Mouse (Mus musculus) lung, embryonic 16.5 days (tissue): ENCODE measurements at regions not wholly inside any gene's neighbourhood (a gene's known extent, or its start where the extent isn't known, plus 50 kb on each side); places are given as distances from the start of the nearest gene placed in this dataset.

Source experiments
- ATAC-seq: fragments of 200-750 bp; cut with Nextera tagmentation; 2 replicates; pipeline ENCODE4 v1.8.0; 2017; ENCODE audit warnings: low read depth, mild to moderate bottlenecking, moderate library complexity
- H3K27ac ChIP-seq: fragments of 300-500 bp; sonication (generic); 2 replicates; pipeline ENCODE4 v1.5.1; 2014; ENCODE audit warnings: mild to moderate bottlenecking, control low read depth, low read length
- H3K27me3 ChIP-seq: fragments of 300-500 bp; sonication (generic); 2 replicates; pipeline ENCODE4 v1.6.1; 2014; ENCODE audit warnings: low read depth, low read length, mixed read lengths; ENCODE audit not compliant: control insufficient read depth, insufficient read depth
- H3K36me3 ChIP-seq: fragments of 300-500 bp; sonication (generic); 2 replicates; pipeline ENCODE4 v1.6.1; 2014; ENCODE audit warnings: low read length; ENCODE audit not compliant: control insufficient read depth, insufficient read depth
- H3K4me1 ChIP-seq: fragments of 300-500 bp; sonication (generic); replicated peaks from 2 replicates; pipeline ENCODE4 v1.6.1; 2014; ENCODE audit warnings: low read length, mixed read lengths; ENCODE audit not compliant: control insufficient read depth, insufficient read depth
- H3K4me2 ChIP-seq: fragments of 300-500 bp; sonication (generic); 2 replicates; pipeline ENCODE4 v1.6.1; 2014; ENCODE audit warnings: low read depth, low read length, control low read depth
- H3K4me3 ChIP-seq: fragments of 300-500 bp; sonication (generic); 2 replicates; pipeline ENCODE4 v1.5.1; 2014; ENCODE audit warnings: mild to moderate bottlenecking, low read length, control low read depth
- H3K9ac ChIP-seq: fragments of 300-500 bp; sonication (generic); 2 replicates; pipeline ENCODE4 v1.6.1; 2014; ENCODE audit warnings: low read length, control low read depth
- H3K9me3 ChIP-seq: fragments of 300-500 bp; sonication (generic); 2 replicates; pipeline ENCODE4 v1.6.1; 2016; ENCODE audit warnings: low read length; ENCODE audit not compliant: control insufficient read depth
- WGBS: fragments of 180-500 bp; shearing (Covaris S2); extraction: QIAGEN DNeasy Blood & Tissue Kit; methylation state at CpG from one replicate; pipeline ENCODE4 v1.1.7; 2014; 5-methylcytosine and 5-hydroxymethylcytosine counted together

- Histone ChIP-seq H3K27me3 (no peaks in the 10 kb centered on the region), H3K9ac (no peak overlapping the region), H3K4me1 (no peaks in the 10 kb centered on the region), H3K9me3 (no peaks in the 10 kb centered on the region), H3K27ac (no peak overlapping the region), H3K4me2 (no peak overlapping the region), H3K4me3 (no peak overlapping the region), H3K36me3 (no peaks in the 10 kb centered on the region)
- WGBS, result 72% methylated on average over 13 of the region's 13 CpGs
- ATAC-seq, result no peak
These were observed 277.7 kb upstream of the Nt5e start for GRCm38 (mm10) chr9:88049270-88049669.

- H3K4me2 ChIP-seq, result no peak overlapping the region
- no peak overlapping the region for H3K9ac ChIP-seq
- H3K4me3 ChIP-seq, result no peak overlapping the region
- no peaks in the 10 kb centered on the region for H3K9me3 ChIP-seq
- no peaks in the 10 kb centered on the region for H3K4me1 ChIP-seq
- H3K27ac ChIP-seq, result no peak overlapping the region
- no peaks in the 10 kb centered on the region for H3K36me3 ChIP-seq
- ATAC-seq, result no peak
- WGBS, result 72% methylated on average over 4 of the region's 4 CpGs
- no peaks in the 10 kb centered on the region for H3K27me3 ChIP-seq
These were observed 277.2 kb upstream of the Nt5e start for GRCm38 (mm10) chr9:88049792-88050191.

- ATAC-seq, result peak; percentile 84
- H3K36me3 ChIP-seq, result no peaks in the 10 kb centered on the region
- H3K27ac ChIP-seq, result peak overlapping the region; percentile 48
- peaks cover 3% of the 10 kb centered on the region; the same call in 1 of the 2 replicates for H3K4me1 ChIP-seq
- no peak overlapping the region for H3K4me2 ChIP-seq
- H3K9me3 ChIP-seq, result no peaks in the 10 kb centered on the region
- 32% methylated on average over 4 of the region's 4 CpGs for WGBS
- no peak overlapping the region for H3K4me3 ChIP-seq
- no peak overlapping the region for H3K9ac ChIP-seq
- no peaks in the 10 kb centered on the region for H3K27me3 ChIP-seq
These were observed 268.4 kb upstream of the Nt5e start for GRCm38 (mm10) chr9:88058551-88058950.

GRCm38 (mm10) chr9:88059005-88059404 is 268.0 kb upstream of the Nt5e start:
- Histone ChIP-seq H3K36me3 (no peaks in the 10 kb centered on the region), H3K4me1 (peaks cover 3% of the 10 kb centered on the region; the same call in 1 of the 2 replicates), H3K4me3 (no peak overlapping the region), H3K9ac (no peak overlapping the region), H3K9me3 (no peaks in the 10 kb centered on the region), H3K27ac (peak overlapping the region; percentile 48), H3K27me3 (no peaks in the 10 kb centered on the region), H3K4me2 (no peak overlapping the region)
- ATAC-seq, result peak; percentile 76
- WGBS, result 64% methylated on average over 3 of the region's 3 CpGs

- H3K36me3 ChIP-seq, result no peaks in the 10 kb centered on the region
- H3K9ac ChIP-seq, result no peak overlapping the region
- ATAC-seq, result no peak
- H3K27ac ChIP-seq, result no peak overlapping the region
- no peaks in the 10 kb centered on the region; the same call in 1 of the 2 replicates for H3K4me1 ChIP-seq
- H3K9me3 ChIP-seq, result no peaks in the 10 kb centered on the region
- no peak overlapping the region for H3K4me2 ChIP-seq
- no peaks in the 10 kb centered on the region for H3K27me3 ChIP-seq
- H3K4me3 ChIP-seq, result no peak overlapping the region
- WGBS, result 67% methylated on average over 3 of the region's 3 CpGs
These were observed 262.9 kb upstream of the Nt5e start for GRCm38 (mm10) chr9:88063973-88064676.

- Histone ChIP-seq H3K27ac (no peak overlapping the region), H3K36me3 (no peaks in the 10 kb centered on the region), H3K9ac (no peak overlapping the region), H3K4me1 (no peaks in the 10 kb centered on the region; the same call in 1 of the 2 replicates), H3K9me3 (no peaks in the 10 kb centered on the region), H3K27me3 (no peaks in the 10 kb centered on the region), H3K4me2 (no peak overlapping the region), H3K4me3 (no peak overlapping the region)
- WGBS, result 62% methylated on average over 4 of the region's 4 CpGs
- ATAC-seq, result no peak
These were observed 261.9 kb upstream of the Nt5e start for GRCm38 (mm10) chr9:88065057-88065456.

- no peaks in the 10 kb centered on the region for H3K9me3 ChIP-seq
- H3K27ac ChIP-seq, result no peak overlapping the region
- H3K4me1 ChIP-seq, result no peaks in the 10 kb centered on the region; the same call in 1 of the 2 replicates
- WGBS, result 49% methylated on average over 7 of the region's 7 CpGs
- H3K4me2 ChIP-seq, result no peak overlapping the region
- no peaks in the 10 kb centered on the region for H3K27me3 ChIP-seq
- H3K9ac ChIP-seq, result no peak overlapping the region
- no peak overlapping the region for H3K4me3 ChIP-seq
- no peak for ATAC-seq
- H3K36me3 ChIP-seq, result no peaks in the 10 kb centered on the region
These were observed 261.2 kb upstream of the Nt5e start for GRCm38 (mm10) chr9:88065777-88066176.

GRCm38 (mm10) chr9:88068322-88068721 is 258.7 kb upstream of the Nt5e start:
- Histone ChIP-seq H3K27ac (no peak overlapping the region), H3K36me3 (no peaks in the 10 kb centered on the region), H3K27me3 (no peaks in the 10 kb centered on the region), H3K9me3 (no peaks in the 10 kb centered on the region), H3K4me3 (no peak overlapping the region), H3K9ac (no peak overlapping the region), H3K4me1 (no peaks in the 10 kb centered on the region; the same call in 1 of the 2 replicates), H3K4me2 (no peak overlapping the region)
- no peak for ATAC-seq
- WGBS, result 81% methylated on average over 8 of the region's 8 CpGs

GRCm38 (mm10) chr9:88068881-88069304 is 258.1 kb upstream of the Nt5e start:
- no peaks in the 10 kb centered on the region for H3K36me3 ChIP-seq
- H3K27me3 ChIP-seq, result no peaks in the 10 kb centered on the region
- H3K4me1 ChIP-seq, result no peaks in the 10 kb centered on the region; the same call in 1 of the 2 replicates
- ATAC-seq, result peak; percentile 52; the same call in 1 of the 2 replicates
- peak overlapping the region; percentile 13; the same call in 1 of the 2 replicates for H3K4me2 ChIP-seq
- H3K9ac ChIP-seq, result no peak overlapping the region
- no peak overlapping the region for H3K4me3 ChIP-seq
- no peaks in the 10 kb centered on the region for H3K9me3 ChIP-seq
- no peak overlapping the region for H3K27ac ChIP-seq
- 38% methylated on average over 15 of the region's 15 CpGs for WGBS
